Mouse (Mus musculus) limb, embryonic 14.5 days (tissue): ENCODE data around the gene Slc25a21. TPM values are rescaled to one million over a fixed set of nuclear protein-coding genes. Genes with fewer than 3 reads are reported as not detected.

Source experiments
- ATAC-seq: fragments of 200-750 bp; cut with Nextera tagmentation; 2 replicates; pipeline ENCODE4 v1.8.0; 2017; ENCODE audit warnings: low read depth, moderate number of reproducible peaks, moderate TSS enrichment; ENCODE audit not compliant: low FRiP score
- DNase-seq: peaks from one replicate; pipeline ENCODE4 v3.0.0-alpha.2; 2015; ENCODE audit warnings: low spot score
- H3K27ac ChIP-seq: fragments of 300-500 bp; sonication (generic); replicated peaks from 2 replicates; pipeline ENCODE4 v1.5.1; 2014; ENCODE audit warnings: low read depth, mild to moderate bottlenecking, low read length, moderate library complexity, mixed read lengths
- H3K27me3 ChIP-seq: fragments of 300-500 bp; sonication (generic); 2 replicates; pipeline ENCODE4 v1.6.1; 2014; ENCODE audit warnings: low read length, mixed read lengths; ENCODE audit not compliant: control insufficient read depth, insufficient read depth
- H3K36me3 ChIP-seq: fragments of 300-500 bp; sonication (generic); 2 replicates; pipeline ENCODE4 v1.6.1; 2014; ENCODE audit warnings: mild to moderate bottlenecking, low read length, moderate library complexity, mixed read lengths; ENCODE audit not compliant: control insufficient read depth, insufficient read depth
- H3K4me1 ChIP-seq: fragments of 300-500 bp; sonication (generic); 2 replicates; pipeline ENCODE4 v1.6.1; 2014; ENCODE audit warnings: antibody characterized with exemption, low read length, mixed read lengths; ENCODE audit not compliant: control insufficient read depth, insufficient read depth
- H3K4me2 ChIP-seq: fragments of 300-500 bp; sonication (generic); replicated peaks from 2 replicates; pipeline ENCODE4 v1.6.1; 2014; ENCODE audit warnings: low read depth, mild to moderate bottlenecking, low read length, moderate library complexity; ENCODE audit not compliant: severe bottlenecking
- H3K4me3 ChIP-seq: fragments of 300-500 bp; sonication (generic); replicated peaks from 2 replicates; pipeline ENCODE4 v1.5.1; 2014; ENCODE audit warnings: low read length
- H3K9ac ChIP-seq: fragments of 300-500 bp; sonication (generic); 2 replicates; pipeline ENCODE4 v1.6.1; 2014; ENCODE audit warnings: mild to moderate bottlenecking, low read depth, low read length, moderate library complexity; ENCODE audit not compliant: severe bottlenecking
- H3K9me3 ChIP-seq: fragments of 300-500 bp; sonication (generic); 2 replicates; pipeline ENCODE4 v1.6.1; 2016; ENCODE audit warnings: low read length; ENCODE audit not compliant: control insufficient read depth
- POLR2A ChIP-seq: fragments of 200-500 bp; IDR thresholded peaks from 2 replicates; pipeline ENCODE4 v1.8.0; 2012; ENCODE audit warnings: inconsistent platforms, mild to moderate bottlenecking, moderate library complexity, borderline replicate concordance; ENCODE audit not compliant: insufficient read depth, insufficient read length; ENCODE audit errors: extremely low read depth
- WGBS: fragments of 180-500 bp; shearing (Covaris S2); extraction: QIAGEN DNeasy Blood & Tissue Kit; methylation state at CpG from one replicate; pipeline ENCODE4 v1.1.7; 2014; 5-methylcytosine and 5-hydroxymethylcytosine counted together
- polyA plus RNA-seq, 2 experiments: library from polyadenylated mRNA; depleted of rRNA in 1 of 2; stranded (reverse) in 1 of 2; unstranded in 1 of 2; fragments of >200 nt; fragmentation: Nextera tagmentation in 1 of 2; extraction: Ambion mirVana in 1 of 2; gene quantifications; 2 replicates each; pipeline versions ENCODE4 v1.2.1 to v1.2.3; 2012 to 2014

The Slc25a21 gene
- polyA plus RNA-seq (2012; rRNA removed) (0.12 and 0.24 TPM in 2 replicates), polyA plus RNA-seq (2014; fragmentation: Nextera tagmentation; extraction: Ambion mirVana) (0.44 and 0.45 TPM in 2 replicates)

DNA sequence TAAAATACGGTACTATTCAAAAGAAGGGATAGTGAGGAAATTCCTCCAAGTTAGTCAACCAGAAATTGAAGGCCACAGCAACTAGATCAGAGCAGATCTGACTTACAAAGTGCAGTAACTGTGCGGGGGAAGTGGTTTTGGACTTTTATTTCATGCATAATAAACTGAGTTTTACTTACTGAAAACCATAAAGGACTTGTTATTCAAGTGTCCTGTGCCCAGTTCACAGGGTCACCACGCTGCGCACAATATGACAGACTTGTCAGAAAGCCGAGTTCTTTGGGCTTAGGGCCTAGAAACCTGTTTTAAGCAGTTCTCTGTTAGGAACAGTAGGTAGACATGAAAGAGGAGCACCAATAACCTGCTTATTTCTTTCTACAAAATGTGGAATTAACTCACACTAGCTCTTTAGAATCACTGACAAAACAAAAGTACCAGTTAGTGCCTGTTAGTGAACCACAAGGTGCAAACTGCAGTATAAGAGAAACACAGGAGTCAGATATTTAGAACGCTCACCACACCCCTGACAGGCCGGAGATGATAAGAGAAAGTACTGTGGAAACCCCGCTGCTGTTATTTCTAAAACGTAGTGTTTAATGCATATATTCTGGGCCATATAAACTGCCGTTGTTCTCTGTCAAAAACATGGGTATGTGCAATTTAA lies at the start of gene Slc25a21:
Gene Slc25a21 (minus strand): TSS at position 110 of the 664 bp plus-strand sequence.
- peak within 1 kb of the TSS; percentile 85 for H3K4me2 ChIP-seq
- no peak for TF ChIP-seq POLR2A
- peak within 1 kb of the TSS; percentile 51 for H3K4me3 ChIP-seq
- H3K27ac ChIP-seq, result no peak within 1 kb of the TSS
- peaks cover 17% of the 10 kb centered on the region for H3K27me3 ChIP-seq
- ATAC-seq, result no peak
- H3K4me1 ChIP-seq, result no peaks in the 10 kb centered on the region
- no peaks in the 10 kb centered on the region for H3K9me3 ChIP-seq
- peak within 1 kb of the TSS; percentile 60 for H3K9ac ChIP-seq
- H3K36me3 ChIP-seq, result no peaks in the 10 kb centered on the region
- DNase-seq, result no peak
- 71% methylated on average over 10 of the region's 10 CpGs for WGBS

DNA sequence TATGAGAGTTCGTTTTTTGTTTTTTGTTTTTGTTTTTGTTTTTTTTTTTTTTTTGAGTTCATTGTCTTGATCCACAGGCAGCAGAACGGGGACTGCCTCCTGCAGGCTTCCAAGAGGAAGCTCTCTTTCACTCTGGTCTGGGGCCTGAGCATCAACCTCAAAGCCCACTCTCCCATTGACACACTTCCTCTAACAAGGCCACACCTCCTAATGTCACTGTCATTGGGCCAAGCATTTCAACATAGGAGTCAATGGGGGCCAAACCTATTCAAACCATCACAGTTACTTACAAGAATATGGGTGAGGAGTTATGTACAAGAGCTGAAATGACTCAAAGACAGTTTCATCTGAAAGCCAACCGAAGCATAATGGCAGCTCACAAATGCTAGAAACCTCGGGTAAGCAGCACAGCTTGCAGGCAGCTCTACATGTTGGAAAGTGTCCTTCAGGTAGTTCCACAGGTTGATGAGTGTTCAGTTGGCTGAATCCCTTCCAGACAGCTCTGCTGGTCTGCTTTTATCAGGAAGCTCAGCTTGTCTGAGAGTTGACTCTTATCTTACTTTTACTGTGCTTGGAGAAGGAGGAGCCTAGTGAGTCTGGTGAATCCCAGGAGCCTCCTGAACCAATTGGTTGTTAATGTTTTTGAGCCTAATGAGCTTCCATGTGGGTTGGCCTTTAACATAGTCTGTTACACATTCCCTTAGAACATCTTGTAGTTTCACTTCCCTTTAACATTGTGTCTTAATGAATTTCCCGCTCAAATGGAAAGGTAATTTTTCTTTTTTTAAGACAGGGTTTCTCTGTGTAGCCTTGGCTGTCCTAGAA lies 46.6 kb upstream of the Slc25a21 start:
- Histone ChIP-seq H3K9ac (no peak overlapping the region), H3K9me3 (no peaks in the 10 kb centered on the region), H3K27me3 (no peaks in the 10 kb centered on the region), H3K27ac (no peak overlapping the region), H3K4me3 (no peak overlapping the region), H3K4me2 (no peak overlapping the region), H3K4me1 (no peaks in the 10 kb centered on the region), H3K36me3 (peaks cover 30% of the 10 kb centered on the region)
- TF ChIP-seq POLR2A, result no peak
- DNase-seq (no peak), ATAC-seq (no peak)
- 90% methylated on average over 5 of the region's 5 CpGs for WGBS

DNA sequence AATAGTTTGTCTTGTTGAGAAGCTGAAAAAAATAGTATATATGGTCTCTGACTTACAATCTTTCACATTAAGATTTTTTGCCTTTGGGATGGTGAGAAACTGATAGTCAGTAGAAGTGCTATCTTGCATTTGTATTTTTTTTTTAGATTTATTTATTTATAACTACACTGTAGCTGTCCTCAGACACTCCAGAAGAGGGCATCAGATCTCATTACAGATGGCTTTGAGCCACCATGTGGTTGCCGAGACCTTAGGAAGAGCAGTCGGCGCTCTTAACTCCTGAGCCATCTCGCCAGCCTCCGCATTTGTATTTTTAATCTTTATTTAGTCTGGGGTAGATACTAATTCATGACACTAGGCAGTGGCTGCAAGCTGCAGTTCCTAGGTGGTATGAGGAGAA lies 36.1 kb upstream of the Slc25a21 start:
- 88% methylated on average over 5 of the region's 5 CpGs for WGBS

DNA sequence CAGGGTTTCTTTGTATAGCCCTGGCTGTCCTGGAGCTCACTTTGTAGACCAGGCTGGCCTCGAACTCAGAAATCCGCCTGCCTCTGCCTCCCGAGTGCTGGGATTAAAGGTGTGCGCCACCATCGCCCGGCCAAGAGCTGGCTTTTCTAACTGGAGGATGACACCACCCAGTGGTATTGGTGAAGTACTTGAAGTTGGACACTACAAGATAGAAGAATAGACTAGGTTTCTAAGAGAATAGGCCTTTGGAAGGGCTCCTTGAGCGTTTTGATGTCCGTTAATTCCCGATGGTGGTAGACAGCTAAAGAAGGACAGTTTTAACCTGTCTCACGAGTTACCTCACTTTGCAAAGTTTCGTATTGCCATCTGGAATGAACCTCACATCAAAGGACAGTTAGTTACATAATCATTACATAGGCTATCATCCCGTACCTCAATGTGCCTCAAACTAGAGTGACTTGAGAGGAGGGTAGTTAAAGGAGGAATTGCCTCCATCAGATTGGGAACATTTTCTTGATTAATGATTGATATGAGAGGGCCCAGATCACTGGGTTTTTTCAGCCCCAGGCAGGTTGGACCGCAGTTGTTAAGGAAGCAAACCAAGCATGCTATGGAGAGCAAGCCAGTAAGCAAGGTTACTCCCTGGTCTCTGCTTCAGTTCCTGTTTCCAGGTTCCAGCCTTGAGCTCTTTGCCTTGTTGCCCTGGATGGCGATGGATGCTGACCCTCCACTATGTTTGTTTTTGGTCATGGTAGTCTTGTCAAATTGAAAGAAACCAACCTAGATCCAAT lies 34.0 kb upstream of the Slc25a21 start:
- H3K9ac ChIP-seq, result peak overlapping the region; percentile 89
- peaks cover 7% of the 10 kb centered on the region; the same call in 1 of the 2 replicates for H3K4me1 ChIP-seq
- no peaks in the 10 kb centered on the region for H3K36me3 ChIP-seq
- H3K4me2 ChIP-seq, result peak overlapping the region; percentile 59
- H3K9me3 ChIP-seq, result no peaks in the 10 kb centered on the region
- no peak for ATAC-seq
- TF ChIP-seq POLR2A, result no peak
- no peak for DNase-seq
- no peaks in the 10 kb centered on the region for H3K27me3 ChIP-seq
- 70% methylated on average over 14 of the region's 14 CpGs for WGBS
- H3K27ac ChIP-seq, result no peak overlapping the region
- H3K4me3 ChIP-seq, result peak overlapping the region; percentile 82

More for the DNA sequence above, 36.1 kb upstream of the Slc25a21 start:
- Histone ChIP-seq H3K36me3 (peaks cover 4% of the 10 kb centered on the region), H3K27ac (no peak overlapping the region), H3K27me3 (no peaks in the 10 kb centered on the region), H3K4me2 (no peak overlapping the region), H3K4me3 (no peak overlapping the region), H3K9me3 (no peaks in the 10 kb centered on the region), H3K4me1 (peaks cover 7% of the 10 kb centered on the region; the same call in 1 of the 2 replicates), H3K9ac (no peak overlapping the region)
- ATAC-seq (no peak), DNase-seq (no peak)
- TF ChIP-seq POLR2A, result no peak

DNA sequence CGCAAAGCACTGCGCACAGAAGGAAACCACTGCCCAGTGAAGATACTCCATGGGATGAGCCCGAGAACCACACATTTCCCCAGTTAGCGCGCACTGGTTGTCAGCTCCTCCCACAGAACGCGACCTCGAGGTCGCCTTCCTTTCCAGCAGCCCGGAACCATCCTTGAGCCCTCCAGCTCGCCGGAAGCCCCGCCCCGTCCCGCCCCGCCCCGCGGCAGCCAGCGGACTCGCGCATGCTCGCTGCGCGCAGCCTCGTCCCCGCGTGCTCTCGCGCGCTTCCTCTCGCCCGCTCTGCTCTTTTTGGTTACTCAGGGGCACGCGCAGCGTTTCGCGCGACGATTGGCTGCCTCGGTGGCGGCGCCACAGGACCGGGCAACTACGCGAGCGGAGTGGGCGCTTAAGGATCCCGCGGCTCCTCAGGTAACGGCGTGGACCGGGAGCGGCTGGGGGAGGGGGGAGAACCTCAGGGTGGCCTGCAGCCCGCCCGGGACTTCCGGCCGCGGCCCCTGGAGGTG lies 33.0 kb upstream of the Slc25a21 start, which contains the start of the genes Prps1l3 and Mipol1:
Gene Prps1l3 (plus strand): TSS at position 221 of the 515 bp plus-strand sequence.
Gene Mipol1 (plus strand): TSS at position 236 of the 515 bp plus-strand sequence.
- H3K9me3 ChIP-seq, result no peaks in the 10 kb centered on the region
- peak within 1 kb of the TSS; percentile 91 for H3K27ac ChIP-seq
- peak within 1 kb of the TSS; percentile 89 for H3K9ac ChIP-seq
- peak within 1 kb of the TSS; percentile 59 for H3K4me2 ChIP-seq
- ATAC-seq (peak; percentile 97), DNase-seq (peak; percentile 90)
- no peaks in the 10 kb centered on the region for H3K27me3 ChIP-seq
- peak; percentile 58; the same call in 1 of the 2 replicates for TF ChIP-seq POLR2A
- H3K4me1 ChIP-seq, result peaks cover 7% of the 10 kb centered on the region; the same call in 1 of the 2 replicates
- H3K36me3 ChIP-seq, result no peaks in the 10 kb centered on the region
- 0% methylated on average over 52 of the region's 58 CpGs for WGBS
- H3K4me3 ChIP-seq, result peak within 1 kb of the TSS; percentile 82
